Mouse (Mus musculus): ENCODE results near the gene Fut8.

DNA sequence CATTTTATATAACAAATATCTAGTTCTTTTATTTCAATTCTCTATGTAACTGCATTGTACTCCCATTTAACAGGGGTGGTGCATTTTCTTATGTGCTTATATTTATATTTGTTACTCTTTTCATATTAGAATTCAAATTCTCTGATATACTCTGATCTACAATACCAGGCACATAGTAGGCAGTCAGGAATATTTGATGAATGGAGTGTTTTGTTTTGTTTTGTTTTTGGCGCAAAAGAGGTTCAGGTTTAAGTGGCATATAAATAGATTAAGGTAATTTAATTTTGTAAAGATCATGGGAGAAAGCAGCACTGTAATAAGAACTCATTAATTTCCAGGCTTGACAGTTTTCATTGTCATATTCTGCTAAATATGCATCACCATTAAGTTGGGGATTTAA is 58.2 kb downstream of the Fut8 start:
- TF ChIP-seq GATA1 (IDR thresholded peaks at IDR 0.05; ENCODE audit: borderline replicate concordance, low read length) (no peak), FLI1 (IDR thresholded peaks at IDR 0.05; ENCODE audit: low read length) (no peak)
